Mouse (Mus musculus) liver, postnatal 0 days (tissue): ENCODE data around the gene 4933428G20Rik.

Source experiments
- CTCF ChIP-seq: sonication (generic); IDR thresholded peaks from 2 replicates; pipeline ENCODE4 v1.5.1; 2016; ENCODE audit warnings: antibody characterized with exemption, low read depth
- EP300 ChIP-seq: IDR thresholded peaks from 2 replicates; pipeline ENCODE4 v1.6.1; 2016; ENCODE audit warnings: antibody characterized with exemption, low read depth, mild to moderate bottlenecking

DNA sequence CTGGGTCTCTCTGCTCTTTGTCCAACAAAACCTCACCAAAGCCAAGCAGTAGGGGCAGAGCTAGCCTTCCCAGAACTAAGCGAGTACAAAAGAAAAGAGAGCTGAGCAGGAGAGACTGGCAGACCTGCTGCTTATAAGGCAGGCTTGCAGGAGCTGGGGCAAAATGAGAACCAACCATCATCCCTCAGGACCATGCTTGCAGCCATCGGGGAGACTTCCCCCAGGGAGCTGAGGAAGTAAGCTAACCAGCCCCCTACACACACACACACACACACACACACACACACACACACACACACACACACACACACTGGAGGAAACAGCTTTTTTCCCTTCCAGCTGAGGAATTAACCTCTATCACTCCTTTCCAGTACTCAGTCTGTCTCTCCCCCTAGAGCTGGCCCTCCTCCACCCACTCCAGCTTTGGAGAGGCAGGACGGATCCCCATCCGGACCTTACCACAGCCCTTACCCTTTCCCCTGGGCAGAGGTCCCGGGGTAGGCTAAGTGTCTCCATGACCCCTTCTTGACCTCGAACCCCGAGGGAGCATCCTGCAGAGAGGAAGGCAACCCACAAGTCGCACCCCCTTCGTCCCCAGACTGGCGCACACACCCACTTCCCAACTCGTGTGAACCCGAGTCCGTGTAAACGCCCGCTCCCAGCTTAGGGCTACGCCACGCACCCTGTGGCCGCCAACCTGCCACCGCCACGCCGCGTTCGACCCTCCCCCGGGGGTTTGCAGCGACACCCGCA is 45.8 kb upstream of the 4933428G20Rik start:
- TF ChIP-seq EP300: no peak
- TF ChIP-seq CTCF: no peak
